Mouse (Mus musculus) ES-E14 (cell line): ENCODE measurements around the gene Gm10037.

Experiments
- MAFK ChIP-seq: IDR thresholded peaks from 2 replicates; pipeline ENCODE4 v1.6.1; 2014; ENCODE audit warnings: mild to moderate bottlenecking, low read depth, low read length, inconsistent platforms; ENCODE audit not compliant: insufficient read depth
- ZNF384 ChIP-seq: IDR thresholded peaks from 2 replicates; pipeline ENCODE4 v1.6.1; 2012; ENCODE audit warnings: low read depth, low read length, inconsistent platforms

DNA sequence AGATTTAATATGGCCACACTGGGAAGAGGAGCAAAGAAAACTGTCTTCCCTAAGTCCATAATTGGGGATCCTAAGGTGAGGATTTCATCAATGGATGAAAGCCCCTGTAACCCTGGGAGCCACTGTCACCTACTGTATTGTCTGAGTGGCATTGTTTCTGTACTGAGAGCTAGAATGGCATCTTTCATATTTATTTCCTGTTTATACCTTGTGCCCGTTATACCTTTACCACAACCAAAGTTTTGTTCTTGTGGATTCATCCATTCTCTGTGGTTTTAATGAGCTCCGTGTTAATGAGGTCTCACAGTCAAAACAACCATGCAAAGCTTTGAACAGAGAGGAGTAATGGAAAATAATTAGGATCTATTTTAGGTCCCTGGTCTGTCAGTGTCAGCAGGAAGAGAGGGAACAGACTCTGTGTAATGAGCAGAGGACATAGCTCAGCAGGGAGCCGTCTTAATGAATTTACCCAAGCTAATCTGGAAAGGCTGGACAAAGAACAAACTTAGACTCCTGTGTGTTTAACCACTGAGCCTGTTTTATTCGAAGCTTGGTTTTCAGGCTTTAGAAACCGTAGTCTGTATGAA lies 34.0 kb downstream of the Gm10037 start:
- TF ChIP-seq MAFK (no peak), ZNF384 (no peak)
